Mouse (Mus musculus) cerebellum, adult 2 months (tissue): ENCODE data around the gene Clec4e. TPM values are rescaled to one million over a fixed set of nuclear protein-coding genes. Genes with fewer than 3 reads are reported as not detected.
"Not testable (repeated sequence)": the region's sequence is repeated elsewhere in the genome, so short reads cannot be mapped to it uniquely, and the experiment has no call there.

Experiments
- DNase-seq, 2 experiments: peaks; one replicate each; pipeline ENCODE4 v3.0.0; 2021
- H3K27ac ChIP-seq: fragments of 200-500 bp; 2 replicates; pipeline ENCODE4 v1.5.1; 2012; ENCODE audit warnings: low read length, control low read depth, inconsistent platforms; ENCODE audit not compliant: insufficient read depth
- H3K27me3 ChIP-seq: fragments of 200-500 bp; 2 replicates; pipeline ENCODE4 v1.6.1; 2012; ENCODE audit warnings: inconsistent platforms, mild to moderate bottlenecking, low read length, moderate library complexity; ENCODE audit not compliant: control insufficient read depth, insufficient read depth
- H3K4me1 ChIP-seq: fragments of 200-500 bp; 2 replicates; pipeline ENCODE4 v1.6.1; 2011; ENCODE audit warnings: low read length; ENCODE audit not compliant: control insufficient read depth, insufficient read depth
- H3K4me3 ChIP-seq: fragments of 200-500 bp; replicated peaks from 2 replicates; pipeline ENCODE3; 2011; ENCODE audit warnings: mild to moderate bottlenecking, low read depth, low read length, control low read depth; ENCODE audit not compliant: insufficient read depth
- CTCF ChIP-seq: fragments of 200-500 bp; IDR thresholded peaks from 2 replicates; pipeline ENCODE4 v1.5.1; 2011; ENCODE audit warnings: low read depth, mild to moderate bottlenecking, control low read depth, low read length, moderate library complexity, borderline replicate concordance; ENCODE audit not compliant: insufficient read depth
- POLR2A ChIP-seq: fragments of 200-500 bp; IDR thresholded peaks from 2 replicates; pipeline ENCODE4 v1.6.1; 2011; ENCODE audit warnings: low read length, control low read depth, borderline replicate concordance; ENCODE audit not compliant: insufficient read depth
- WGBS: fragments of 180-500 bp; shearing (Covaris S2); methylation state at CpG from one replicate; pipeline ENCODE4 v1.1.7; 2018; 5-methylcytosine and 5-hydroxymethylcytosine counted together
- polyA plus RNA-seq: library from polyadenylated mRNA; depleted of rRNA; stranded (reverse); fragments of >200 nt; gene quantifications from 2 replicates; pipeline ENCODE4 v1.2.3, GENCODE M21; 2012; rRNA removed

Gene Clec4e
- polyA plus RNA-seq, 1 experiment = not detected

- Histone ChIP-seq H3K4me3 (no peak overlapping the region), H3K27me3 (no peaks in the 10 kb centered on the region), H3K4me1 (no peaks in the 10 kb centered on the region), H3K27ac (no peak overlapping the region)
- TF ChIP-seq CTCF (no peak), POLR2A (no peak)
- DNase-seq = no peak
These were observed 36.9 kb downstream of the Clec4e start for GRCm38 (mm10) chr6:123252735-123253134.

GRCm38 (mm10) chr6:123248862-123249261 lies 40.8 kb downstream of the Clec4e start:
- H3K27ac ChIP-seq, DNase-seq, H3K4me3 ChIP-seq, H3K4me1 ChIP-seq, H3K27me3 ChIP-seq: not testable (repeated sequence)
- 79% methylated on average over 2 of the region's 2 CpGs for WGBS

- no peak for TF ChIP-seq POLR2A
- TF ChIP-seq CTCF = no peak
- no peak overlapping the region for H3K4me3 ChIP-seq
- no peak overlapping the region for H3K27ac ChIP-seq
- no peaks in the 10 kb centered on the region for H3K27me3 ChIP-seq
- no peak for DNase-seq
- WGBS = 80% methylated on average over 5 of the region's 5 CpGs
- H3K4me1 ChIP-seq = no peaks in the 10 kb centered on the region
These were observed 45.5 kb downstream of the Clec4e start for GRCm38 (mm10) chr6:123244201-123244600.

GRCm38 (mm10) chr6:123237582-123237981 lies 52.1 kb downstream of the Clec4e start:
- Histone ChIP-seq H3K27me3 (no peaks in the 10 kb centered on the region), H3K4me3 (no peak overlapping the region), H3K4me1 (no peaks in the 10 kb centered on the region), H3K27ac (no peak overlapping the region)
- DNase-seq = no peak
- no peak for TF ChIP-seq CTCF
- TF ChIP-seq POLR2A = no peak

Other genes with a start within 250 kb of the Clec4e start
- not detected in 2 replicates for gene Clec4b1, start 239.9 kb downstream of the Clec4e start, polyA plus RNA-seq
- gene Clec4a2, start 183.4 kb downstream of the Clec4e start, polyA plus RNA-seq = 0.32 and 0.44 TPM in 2 replicates
- not detected in 2 replicates for gene Clec4b2, start 117.0 kb downstream of the Clec4e start, polyA plus RNA-seq
- gene Clec4n, start 60.0 kb downstream of the Clec4e start, polyA plus RNA-seq = 0.10 TPM in 2 replicates
- 0.08 TPM in 1 of 2 replicates, not detected in the other for gene Clec4d, start 27.8 kb downstream of the Clec4e start, polyA plus RNA-seq
- not detected in 2 replicates for gene Vmn2r19, start 18.5 kb upstream of the Clec4e start, polyA plus RNA-seq
- not detected in 2 replicates for gene Vmn2r20, start 128.2 kb upstream of the Clec4e start, polyA plus RNA-seq
- not detected in 2 replicates for gene Vmn2r21, start 243.5 kb upstream of the Clec4e start, polyA plus RNA-seq